Mouse (Mus musculus): ENCODE results near the gene Kif21b. TPM values are rescaled to one million over a fixed set of nuclear protein-coding genes. Genes with fewer than 3 reads are reported as not detected.

Gene Kif21b
- polyA plus RNA-seq (2015; fragmentation: Nextera tagmentation; extraction: Ambion mirVana): 71.9 and 75.0 TPM in 2 replicates

- H3K9ac ChIP-seq (replicated peaks): peak within 1 kb of the TSS; percentile 94
- H3K27me3 ChIP-seq: no peaks in the 10 kb centered on the region
- H3K9me3 ChIP-seq: no peaks in the 10 kb centered on the region
- peak; percentile 86 for ATAC-seq (replicated peaks)
- 2% methylated on average over 42 of the region's 42 CpGs for WGBS
- peak within 1 kb of the TSS; percentile 73 for H3K4me2 ChIP-seq (replicated peaks)
- H3K4me1 ChIP-seq: peaks cover 46% of the 10 kb centered on the region
- H3K27ac ChIP-seq (replicated peaks): peak within 1 kb of the TSS; percentile 93
- peak within 1 kb of the TSS; percentile 86 for H3K4me3 ChIP-seq
- H3K36me3 ChIP-seq: no peaks in the 10 kb centered on the region
Observed at GRCm38 (mm10) chr1:136130951-136131558, at the start of gene Kif21b. Gene Kif21b, plus strand, starts transcription at chr1:136131389.

- Histone ChIP-seq H3K9me3 (no peaks in the 10 kb centered on the region), H3K4me1 (0 out of 2 replicates have a peak, but pooled peaks cover 4% of the 10 kb centered on the region), H3K9ac (replicated peaks) (no peak overlapping the region), H3K36me3 (no peaks in the 10 kb centered on the region), H3K4me3 (no peak overlapping the region), H3K27me3 (no peaks in the 10 kb centered on the region), H3K4me2 (replicated peaks) (no peak overlapping the region), H3K27ac (replicated peaks) (no peak overlapping the region)
- WGBS: 87% methylated on average over 3 of the region's 3 CpGs
- no peak for ATAC-seq (replicated peaks)
Observed at GRCm38 (mm10) chr1:136085988-136086685, 45.1 kb upstream of the Kif21b start.

- H3K4me2 ChIP-seq (replicated peaks): no peak overlapping the region
- no peaks in the 10 kb centered on the region for H3K9me3 ChIP-seq
- H3K4me1 ChIP-seq: 0 out of 2 replicates have a peak, but pooled peaks cover 4% of the 10 kb centered on the region
- H3K27ac ChIP-seq (replicated peaks): peak overlapping the region; percentile 51
- WGBS: 58% methylated on average over 9 of the region's 9 CpGs
- no peak overlapping the region for H3K4me3 ChIP-seq
- ATAC-seq (replicated peaks): peak; percentile 57
- no peak overlapping the region for H3K9ac ChIP-seq (replicated peaks)
- no peaks in the 10 kb centered on the region for H3K27me3 ChIP-seq
- H3K36me3 ChIP-seq: no peaks in the 10 kb centered on the region
Observed at GRCm38 (mm10) chr1:136089368-136090165, 41.6 kb upstream of the Kif21b start.

GRCm38 (mm10) chr1:136093726-136094125 lies 37.5 kb upstream of the Kif21b start:
- Histone ChIP-seq H3K4me3 (no peak overlapping the region), H3K9me3 (no peaks in the 10 kb centered on the region), H3K4me1 (0 out of 2 replicates have a peak, but pooled peaks cover 4% of the 10 kb centered on the region), H3K27ac (replicated peaks) (no peak overlapping the region), H3K36me3 (no peaks in the 10 kb centered on the region), H3K27me3 (no peaks in the 10 kb centered on the region), H3K4me2 (replicated peaks) (no peak overlapping the region), H3K9ac (replicated peaks) (no peak overlapping the region)
- no peak for ATAC-seq (replicated peaks)
- 76% methylated on average over 3 of the region's 3 CpGs for WGBS

- WGBS: 77% methylated on average over 5 of the region's 5 CpGs
- Histone ChIP-seq H3K9ac (replicated peaks) (no peak overlapping the region), H3K9me3 (no peaks in the 10 kb centered on the region), H3K27ac (replicated peaks) (no peak overlapping the region), H3K36me3 (no peaks in the 10 kb centered on the region), H3K4me3 (no peak overlapping the region), H3K4me2 (replicated peaks) (no peak overlapping the region), H3K4me1 (no peaks in the 10 kb centered on the region), H3K27me3 (no peaks in the 10 kb centered on the region)
- ATAC-seq (replicated peaks): no peak
Observed at GRCm38 (mm10) chr1:136094807-136095206, 36.4 kb upstream of the Kif21b start.

- Histone ChIP-seq H3K27me3 (no peaks in the 10 kb centered on the region), H3K4me3 (no peak overlapping the region), H3K27ac (replicated peaks) (peak overlapping the region; percentile 89), H3K9me3 (no peaks in the 10 kb centered on the region), H3K36me3 (no peaks in the 10 kb centered on the region), H3K9ac (replicated peaks) (no peak overlapping the region), H3K4me2 (replicated peaks) (no peak overlapping the region), H3K4me1 (peaks cover 35% of the 10 kb centered on the region)
- no peak for ATAC-seq (replicated peaks)
- 73% methylated on average over 4 of the region's 4 CpGs for WGBS
Observed at GRCm38 (mm10) chr1:136102094-136102493, 29.1 kb upstream of the Kif21b start.

- Histone ChIP-seq H3K4me3 (no peak overlapping the region), H3K27ac (replicated peaks) (peak overlapping the region; percentile 89), H3K36me3 (no peaks in the 10 kb centered on the region), H3K9me3 (no peaks in the 10 kb centered on the region), H3K27me3 (no peaks in the 10 kb centered on the region), H3K4me1 (peaks cover 35% of the 10 kb centered on the region), H3K9ac (replicated peaks) (no peak overlapping the region), H3K4me2 (replicated peaks) (no peak overlapping the region)
- ATAC-seq (replicated peaks): 0 out of 2 replicates have a peak, but pooled peaks have one; percentile 1
- 46% methylated on average over 3 of the region's 3 CpGs for WGBS
Observed at GRCm38 (mm10) chr1:136102551-136102950, 28.6 kb upstream of the Kif21b start.

GRCm38 (mm10) chr1:136102981-136103380 lies 28.2 kb upstream of the Kif21b start:
- Histone ChIP-seq H3K4me3 (no peak overlapping the region), H3K27ac (replicated peaks) (peak overlapping the region; percentile 89), H3K9me3 (no peaks in the 10 kb centered on the region), H3K9ac (replicated peaks) (no peak overlapping the region), H3K36me3 (no peaks in the 10 kb centered on the region), H3K4me2 (replicated peaks) (no peak overlapping the region), H3K27me3 (no peaks in the 10 kb centered on the region), H3K4me1 (peaks cover 35% of the 10 kb centered on the region)
- peak; percentile 93 for ATAC-seq (replicated peaks)
- WGBS: 27% methylated on average over 2 of the region's 2 CpGs

GRCm38 (mm10) chr1:136103696-136104095 lies 27.5 kb upstream of the Kif21b start:
- H3K9me3 ChIP-seq: no peaks in the 10 kb centered on the region
- no peaks in the 10 kb centered on the region for H3K27me3 ChIP-seq
- no peak overlapping the region for H3K9ac ChIP-seq (replicated peaks)
- H3K4me3 ChIP-seq: no peak overlapping the region
- peaks cover 35% of the 10 kb centered on the region for H3K4me1 ChIP-seq
- 56% methylated on average over 7 of the region's 7 CpGs for WGBS
- no peaks in the 10 kb centered on the region for H3K36me3 ChIP-seq
- ATAC-seq (replicated peaks): no peak
- no peak overlapping the region for H3K4me2 ChIP-seq (replicated peaks)
- peak overlapping the region; percentile 89 for H3K27ac ChIP-seq (replicated peaks)

- no peak for ATAC-seq (replicated peaks)
- 41% methylated on average over 4 of the region's 4 CpGs for WGBS
Observed at GRCm38 (mm10) chr1:136104741-136105140, 26.4 kb upstream of the Kif21b start.

GRCm38 (mm10) chr1:136109464-136109863 lies 21.7 kb upstream of the Kif21b start:
- 88% methylated on average over 2 of the region's 2 CpGs for WGBS
- Histone ChIP-seq H3K4me2 (replicated peaks) (no peak overlapping the region), H3K4me1 (peaks cover 12% of the 10 kb centered on the region), H3K36me3 (no peaks in the 10 kb centered on the region), H3K9me3 (no peaks in the 10 kb centered on the region), H3K4me3 (no peak overlapping the region), H3K9ac (replicated peaks) (no peak overlapping the region), H3K27ac (replicated peaks) (no peak overlapping the region), H3K27me3 (no peaks in the 10 kb centered on the region)
- no peak for ATAC-seq (replicated peaks)

More at GRCm38 (mm10) chr1:136104741-136105140, 26.4 kb upstream of the Kif21b start:
- H3K27ac ChIP-seq (replicated peaks): peak overlapping the region; percentile 89
- no peaks in the 10 kb centered on the region for H3K9me3 ChIP-seq
- H3K4me1 ChIP-seq: peaks cover 35% of the 10 kb centered on the region
- no peaks in the 10 kb centered on the region for H3K36me3 ChIP-seq
- H3K9ac ChIP-seq (replicated peaks): no peak overlapping the region
- no peaks in the 10 kb centered on the region for H3K27me3 ChIP-seq
- no peak overlapping the region for H3K4me3 ChIP-seq
- no peak overlapping the region for H3K4me2 ChIP-seq (replicated peaks)

- H3K9me3 ChIP-seq: no peaks in the 10 kb centered on the region
- 36% methylated on average over 3 of the region's 3 CpGs for WGBS
- no peak overlapping the region for H3K4me2 ChIP-seq (replicated peaks)
- H3K4me1 ChIP-seq: peaks cover 13% of the 10 kb centered on the region
- no peak overlapping the region for H3K4me3 ChIP-seq
- H3K27me3 ChIP-seq: no peaks in the 10 kb centered on the region
- no peak for ATAC-seq (replicated peaks)
- no peaks in the 10 kb centered on the region for H3K36me3 ChIP-seq
- no peak overlapping the region for H3K9ac ChIP-seq (replicated peaks)
- no peak overlapping the region for H3K27ac ChIP-seq (replicated peaks)
Observed at GRCm38 (mm10) chr1:136116183-136116582, 15.0 kb upstream of the Kif21b start.

Measured in forebrain, embryonic 15.5 days (tissue).